Mouse (Mus musculus) embryonic facial prominence, embryonic 10.5 days (tissue): ENCODE measurements around the gene Rfwd3. TPM values are rescaled to one million over a fixed set of nuclear protein-coding genes. Genes with fewer than 3 reads are reported as not detected.
A peak's percentile ranks its signal among the peaks of the same experiment; 100 is the strongest.
"Not testable (repeated sequence)": the region's sequence is repeated elsewhere in the genome, so short reads cannot be mapped to it uniquely, and the experiment has no call there.

ENCODE experiments used
- DNase-seq: peaks from one replicate; pipeline ENCODE4 v3.0.0-alpha.2; 2017; ENCODE audit warnings: low spot score
- H3K27ac ChIP-seq: fragments of 300-500 bp; sonication (generic); replicated peaks from 2 replicates; pipeline ENCODE4 v1.5.1; 2016; ENCODE audit warnings: mild to moderate bottlenecking
- H3K27me3 ChIP-seq: fragments of 300-500 bp; sonication (generic); replicated peaks from 2 replicates; pipeline ENCODE4 v1.6.1; 2016; ENCODE audit warnings: low read depth, mild to moderate bottlenecking; ENCODE audit not compliant: poor library complexity, severe bottlenecking
- H3K36me3 ChIP-seq: fragments of 300-500 bp; sonication (generic); replicated peaks from 2 replicates; pipeline ENCODE4 v1.6.1; 2016; ENCODE audit warnings: mild to moderate bottlenecking, moderate library complexity
- H3K4me1 ChIP-seq: fragments of 300-500 bp; sonication (generic); 2 replicates; pipeline ENCODE4 v1.6.1; 2016
- H3K4me3 ChIP-seq: fragments of 300-500 bp; sonication (generic); 2 replicates; pipeline ENCODE4 v1.5.1; 2016; ENCODE audit warnings: mild to moderate bottlenecking, moderate library complexity
- H3K9me3 ChIP-seq: fragments of 300-500 bp; sonication (generic); 2 replicates; pipeline ENCODE4 v1.6.1; 2016; ENCODE audit warnings: mild to moderate bottlenecking
- WGBS: fragments of 180-500 bp; shearing (Covaris S2); methylation state at CpG from one replicate; pipeline ENCODE4 v1.1.7; 2016; 5-methylcytosine and 5-hydroxymethylcytosine counted together
- polyA plus RNA-seq: library from polyadenylated mRNA; unstranded; fragments of >200 nt; fragmentation: Nextera tagmentation; extraction: Ambion mirVana; gene quantifications from 2 replicates; pipeline ENCODE4 v1.2.1, GENCODE M21; 2016

Rfwd3 gene
- polyA plus RNA-seq, 1 experiment from 2014 or later = 97.9 TPM

- Histone ChIP-seq H3K27me3 (no peaks in the 10 kb centered on the region), H3K9me3 (no peaks in the 10 kb centered on the region), H3K36me3 (no peaks in the 10 kb centered on the region), H3K4me3 (no peak overlapping the region), H3K4me1 (no peaks in the 10 kb centered on the region), H3K27ac (no peak overlapping the region)
- 29% methylated on average over 5 of the region's 5 CpGs for WGBS
- DNase-seq = no peak
Observed at GRCm38 (mm10) chr8:111305031-111305730, 5.2 kb upstream of the Rfwd3 start.

GRCm38 (mm10) chr8:111304359-111304758, 4.3 kb upstream of the Rfwd3 start:
- Histone ChIP-seq H3K27ac (no peak overlapping the region), H3K27me3 (no peaks in the 10 kb centered on the region), H3K36me3 (no peaks in the 10 kb centered on the region), H3K9me3 (no peaks in the 10 kb centered on the region), H3K4me3 (no peak overlapping the region), H3K4me1 (no peaks in the 10 kb centered on the region)
- 94% methylated on average over 3 of the region's 3 CpGs for WGBS
- no peak for DNase-seq

- DNase-seq, H3K4me3 ChIP-seq, H3K9me3 ChIP-seq, H3K4me1 ChIP-seq, H3K27me3 ChIP-seq, H3K27ac ChIP-seq, H3K36me3 ChIP-seq: not testable (repeated sequence)
- WGBS = 71% methylated on average over 5 of the region's 5 CpGs
Observed at GRCm38 (mm10) chr8:111303076-111303803, 3.2 kb upstream of the Rfwd3 start.

GRCm38 (mm10) chr8:111300597-111301546, 850 bp upstream of the Rfwd3 start:
- Histone ChIP-seq H3K9me3 (no peaks in the 10 kb centered on the region), H3K4me1 (peaks cover 14% of the 10 kb centered on the region), H3K27me3 (no peaks in the 10 kb centered on the region), H3K27ac (peak overlapping the region; percentile 98), H3K36me3 (peaks cover 13% of the 10 kb centered on the region), H3K4me3 (peak overlapping the region; percentile 86)
- 64% methylated on average over 11 of the region's 11 CpGs for WGBS
- no peak for DNase-seq

GRCm38 (mm10) chr8:111299363-111299820, 630 bp downstream of the Rfwd3 start:
- H3K36me3 ChIP-seq = peaks cover 25% of the 10 kb centered on the region
- H3K27me3 ChIP-seq = no peaks in the 10 kb centered on the region
- H3K4me1 ChIP-seq = peaks cover 14% of the 10 kb centered on the region
- H3K9me3 ChIP-seq = no peaks in the 10 kb centered on the region
- H3K4me3 ChIP-seq = peak overlapping the region; percentile 86
- DNase-seq = peak; percentile 73
- H3K27ac ChIP-seq = peak overlapping the region; percentile 98
- WGBS = under 1% methylated on average over 28 of the region's 28 CpGs

GRCm38 (mm10) chr8:111298011-111298410, 2.0 kb downstream of the Rfwd3 start:
- Histone ChIP-seq H3K4me3 (peak overlapping the region; percentile 86), H3K27ac (no peak overlapping the region), H3K9me3 (no peaks in the 10 kb centered on the region), H3K4me1 (peaks cover 14% of the 10 kb centered on the region), H3K36me3 (peaks cover 39% of the 10 kb centered on the region), H3K27me3 (no peaks in the 10 kb centered on the region)
- 87% methylated on average over 1 of the region's 1 CpGs for WGBS
- DNase-seq = no peak

GRCm38 (mm10) chr8:111291733-111292132, 8.3 kb downstream of the Rfwd3 start:
- 95% methylated on average over 7 of the region's 7 CpGs for WGBS
- peaks cover 98% of the 10 kb centered on the region for H3K36me3 ChIP-seq

GRCm38 (mm10) chr8:111290586-111290985, 9.4 kb downstream of the Rfwd3 start:
- DNase-seq = no peak
- no peak overlapping the region for H3K27ac ChIP-seq
- no peaks in the 10 kb centered on the region for H3K27me3 ChIP-seq
- 96% methylated on average over 7 of the region's 7 CpGs for WGBS
- no peaks in the 10 kb centered on the region for H3K4me1 ChIP-seq
- no peaks in the 10 kb centered on the region for H3K9me3 ChIP-seq
- H3K36me3 ChIP-seq = peaks cover 99% of the 10 kb centered on the region
- no peak overlapping the region for H3K4me3 ChIP-seq

More at GRCm38 (mm10) chr8:111291733-111292132, 8.3 kb downstream of the Rfwd3 start:
- no peaks in the 10 kb centered on the region for H3K27me3 ChIP-seq
- H3K4me1 ChIP-seq = no peaks in the 10 kb centered on the region
- H3K4me3 ChIP-seq = no peak overlapping the region
- no peak overlapping the region for H3K27ac ChIP-seq
- DNase-seq = no peak
- H3K9me3 ChIP-seq = no peaks in the 10 kb centered on the region

- 90% methylated on average over 4 of the region's 4 CpGs for WGBS
Observed at GRCm38 (mm10) chr8:111285603-111286002, 14.4 kb downstream of the Rfwd3 start.

GRCm38 (mm10) chr8:111282093-111282492, 17.9 kb downstream of the Rfwd3 start:
- H3K4me1 ChIP-seq = no peaks in the 10 kb centered on the region
- H3K27ac ChIP-seq = no peak overlapping the region
- H3K4me3 ChIP-seq = no peak overlapping the region
- WGBS = 88% methylated on average over 3 of the region's 3 CpGs
- no peaks in the 10 kb centered on the region for H3K27me3 ChIP-seq
- H3K36me3 ChIP-seq = peaks cover 99% of the 10 kb centered on the region
- no peaks in the 10 kb centered on the region for H3K9me3 ChIP-seq
- DNase-seq = no peak

More at GRCm38 (mm10) chr8:111285603-111286002, 14.4 kb downstream of the Rfwd3 start:
- Histone ChIP-seq H3K4me1 (no peaks in the 10 kb centered on the region), H3K9me3 (no peaks in the 10 kb centered on the region), H3K27ac (no peak overlapping the region), H3K36me3 (peaks cover 99% of the 10 kb centered on the region), H3K4me3 (no peak overlapping the region), H3K27me3 (no peaks in the 10 kb centered on the region)
- DNase-seq = no peak

- no peak for DNase-seq
- Histone ChIP-seq H3K9me3 (no peaks in the 10 kb centered on the region), H3K27ac (no peak overlapping the region), H3K4me3 (no peak overlapping the region), H3K36me3 (peaks cover 37% of the 10 kb centered on the region), H3K4me1 (no peaks in the 10 kb centered on the region), H3K27me3 (no peaks in the 10 kb centered on the region)
- 68% methylated on average over 2 of the region's 2 CpGs for WGBS
Observed at GRCm38 (mm10) chr8:111268277-111268676, 31.7 kb downstream of the Rfwd3 start.

- not testable (repeated sequence) for H3K9me3 ChIP-seq, DNase-seq, H3K4me3 ChIP-seq, H3K27ac ChIP-seq, H3K4me1 ChIP-seq, H3K27me3 ChIP-seq
- 78% methylated on average over 7 of the region's 7 CpGs for WGBS
- peaks cover 19% of the 10 kb centered on the region for H3K36me3 ChIP-seq
Observed at GRCm38 (mm10) chr8:111266161-111266560, 33.9 kb downstream of the Rfwd3 start.
